Mouse (Mus musculus) spleen, adult 2 months (tissue): ENCODE data around the gene Pax5. TPM values are rescaled to one million over a fixed set of nuclear protein-coding genes. Genes with fewer than 3 reads are reported as not detected.
A peak's percentile ranks its signal among the peaks of the same experiment; 100 is the strongest.

Source experiments
- DNase-seq, 2 experiments: peaks; one replicate each; pipeline versions ENCODE4 v3.0.0 to v3.0.0-alpha.2; 2012 to 2021; ENCODE audit warnings: low spot score in 2 of 2, low read depth in 1 of 2
- H3K27ac ChIP-seq: fragments of 200-500 bp; 2 replicates; pipeline ENCODE4 v1.5.1; 2012; ENCODE audit warnings: low read length, inconsistent platforms; ENCODE audit not compliant: insufficient read depth
- H3K27me3 ChIP-seq: fragments of 200-500 bp; 2 replicates; pipeline ENCODE4 v1.6.1; 2012; ENCODE audit warnings: mild to moderate bottlenecking, moderate library complexity, low read length, inconsistent platforms; ENCODE audit not compliant: control insufficient read depth, insufficient read depth
- H3K36me3 ChIP-seq: fragments of 200-500 bp; 2 replicates; pipeline ENCODE4 v1.6.1; 2012; ENCODE audit warnings: mild to moderate bottlenecking, low read length, inconsistent platforms; ENCODE audit not compliant: control insufficient read depth, insufficient read depth
- H3K4me1 ChIP-seq: fragments of 200-500 bp; 2 replicates; pipeline ENCODE4 v1.6.1; 2011; ENCODE audit warnings: inconsistent platforms; ENCODE audit not compliant: control insufficient read depth, insufficient read depth, insufficient read length
- H3K4me3 ChIP-seq: fragments of 200-500 bp; 2 replicates; pipeline ENCODE4 v1.5.1; 2011; ENCODE audit warnings: mild to moderate bottlenecking, inconsistent platforms; ENCODE audit not compliant: insufficient read depth, insufficient read length; ENCODE audit errors: extremely low read depth
- CTCF ChIP-seq: fragments of 200-500 bp; IDR thresholded peaks from 2 replicates; pipeline ENCODE4 v1.5.1; 2011; ENCODE audit warnings: mild to moderate bottlenecking, inconsistent platforms; ENCODE audit not compliant: insufficient read depth, insufficient read length, insufficient replicate concordance; ENCODE audit errors: extremely low read depth
- POLR2A ChIP-seq: fragments of 200-500 bp; IDR thresholded peaks from 2 replicates; pipeline ENCODE4 v1.6.1; 2011; ENCODE audit warnings: low read depth, low read length, inconsistent platforms
- WGBS: fragments of 180-500 bp; shearing (Covaris S2); methylation state at CpG from one replicate; pipeline ENCODE4 v1.1.7; 2018; 5-methylcytosine and 5-hydroxymethylcytosine counted together
- polyA plus RNA-seq: library from polyadenylated mRNA; depleted of rRNA; stranded (reverse); fragments of >200 nt; gene quantifications from 2 replicates; pipeline ENCODE4 v1.2.3, GENCODE M21; 2012

Gene Pax5
- polyA plus RNA-seq, 1 experiment = 131 TPM

DNA sequence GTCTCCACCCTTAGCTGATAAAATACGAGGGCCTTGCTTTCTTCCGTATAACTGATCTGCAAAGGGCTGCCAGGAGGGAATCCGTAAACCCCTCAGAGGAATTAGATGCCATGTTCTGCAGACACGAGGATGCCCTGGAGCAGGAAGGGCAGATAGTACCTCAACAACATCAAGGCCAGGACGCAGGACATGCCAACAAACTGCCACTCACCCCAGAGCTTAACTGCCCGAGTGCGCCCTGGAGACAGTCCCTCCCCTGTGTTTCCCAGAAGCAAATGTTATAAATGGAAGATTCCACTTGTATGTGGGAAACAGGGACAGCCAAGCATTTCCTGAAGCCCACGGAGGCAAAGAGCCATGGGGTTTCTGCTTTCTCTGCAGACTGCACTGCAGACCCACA lies 143.9 kb downstream of the Pax5 start:
- H3K27ac ChIP-seq = no peak overlapping the region
- no peaks in the 10 kb centered on the region for H3K27me3 ChIP-seq
- no peak for TF ChIP-seq POLR2A
- TF ChIP-seq CTCF = no peak
- no peak overlapping the region for H3K4me3 ChIP-seq
- H3K4me1 ChIP-seq = no peaks in the 10 kb centered on the region
- WGBS = 72% methylated on average over 8 of the region's 8 CpGs
- no peak for DNase-seq
- peaks cover 28% of the 10 kb centered on the region for H3K36me3 ChIP-seq

DNA sequence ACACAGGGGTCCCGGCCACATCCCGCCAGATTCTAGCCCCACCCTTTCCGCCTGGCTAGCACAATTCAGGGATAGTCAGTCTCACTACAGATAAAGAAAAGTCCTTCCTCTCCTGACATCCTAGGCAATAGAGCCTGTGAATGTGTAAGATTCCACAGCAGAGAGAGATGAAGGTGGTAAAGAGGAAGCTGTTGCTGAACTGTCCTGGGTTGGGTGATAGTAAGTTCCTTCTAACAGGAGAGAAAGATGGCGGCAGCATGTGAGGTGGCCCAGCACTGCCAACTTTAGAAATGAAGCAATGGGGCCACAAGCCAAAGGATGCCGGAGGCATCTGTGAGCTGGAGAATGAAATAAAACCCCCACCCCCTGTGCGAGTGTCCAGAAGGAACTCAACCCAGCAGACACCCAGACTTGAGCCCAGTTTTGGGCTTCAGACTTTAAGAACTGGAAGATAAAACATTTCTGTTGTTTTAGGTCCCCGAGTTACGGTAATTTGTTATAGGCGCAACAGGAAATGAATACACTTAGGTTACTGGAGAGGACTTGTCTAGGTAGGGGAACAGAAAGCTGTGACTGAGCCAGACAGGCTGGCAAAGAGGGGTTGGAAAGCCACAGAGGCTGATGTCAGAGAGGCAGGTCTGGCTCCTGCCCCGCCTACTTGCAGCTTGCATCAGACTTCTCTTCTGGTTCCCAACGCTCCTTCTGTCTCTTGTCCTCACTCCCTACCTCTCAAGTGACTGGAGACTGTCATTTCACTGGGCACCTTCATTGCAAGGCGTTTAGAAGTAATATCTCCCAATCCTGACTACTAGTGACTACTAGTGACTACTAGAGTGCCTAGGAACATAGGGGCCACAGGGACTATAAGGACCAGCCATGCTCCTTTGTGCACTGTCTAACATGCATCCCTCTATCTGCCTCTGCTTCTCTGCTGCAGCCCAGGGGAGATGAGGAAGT lies 144.9 kb downstream of the Pax5 start:
- H3K27ac ChIP-seq = no peak overlapping the region
- H3K4me1 ChIP-seq = no peaks in the 10 kb centered on the region
- H3K36me3 ChIP-seq = peaks cover 28% of the 10 kb centered on the region
- no peak for DNase-seq
- WGBS = 79% methylated on average over 12 of the region's 12 CpGs
- no peak overlapping the region for H3K4me3 ChIP-seq
- TF ChIP-seq POLR2A = no peak
- no peak for TF ChIP-seq CTCF
- H3K27me3 ChIP-seq = no peaks in the 10 kb centered on the region

DNA sequence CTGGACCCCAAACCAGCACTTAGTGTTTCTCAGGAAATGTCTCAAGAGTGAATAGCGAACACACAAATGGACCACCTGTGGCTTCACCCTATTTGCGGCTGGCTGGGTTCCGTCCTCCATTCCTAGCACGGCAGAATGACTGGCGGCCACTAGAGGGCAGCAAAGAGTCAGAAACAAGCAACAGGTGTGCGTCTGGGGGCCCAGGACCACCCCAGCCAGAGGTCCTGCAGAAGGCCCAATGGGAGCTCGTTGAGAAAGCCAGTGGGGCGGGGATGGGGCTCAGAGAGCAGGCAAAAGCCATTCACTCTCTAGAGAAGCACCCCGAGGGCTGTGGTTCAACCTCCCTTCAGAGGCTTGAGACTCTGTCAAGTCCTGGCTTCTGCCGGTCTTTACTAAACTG lies 145.7 kb downstream of the Pax5 start:
- H3K36me3 ChIP-seq = peaks cover 25% of the 10 kb centered on the region
- peak; percentile 35 to 66 for DNase-seq
- H3K4me3 ChIP-seq = no peak overlapping the region
- peak; percentile 72 for TF ChIP-seq CTCF
- TF ChIP-seq POLR2A = no peak
- H3K27me3 ChIP-seq = no peaks in the 10 kb centered on the region
- 12% methylated on average over 10 of the region's 10 CpGs for WGBS
- no peaks in the 10 kb centered on the region for H3K4me1 ChIP-seq
- H3K27ac ChIP-seq = no peak overlapping the region

DNA sequence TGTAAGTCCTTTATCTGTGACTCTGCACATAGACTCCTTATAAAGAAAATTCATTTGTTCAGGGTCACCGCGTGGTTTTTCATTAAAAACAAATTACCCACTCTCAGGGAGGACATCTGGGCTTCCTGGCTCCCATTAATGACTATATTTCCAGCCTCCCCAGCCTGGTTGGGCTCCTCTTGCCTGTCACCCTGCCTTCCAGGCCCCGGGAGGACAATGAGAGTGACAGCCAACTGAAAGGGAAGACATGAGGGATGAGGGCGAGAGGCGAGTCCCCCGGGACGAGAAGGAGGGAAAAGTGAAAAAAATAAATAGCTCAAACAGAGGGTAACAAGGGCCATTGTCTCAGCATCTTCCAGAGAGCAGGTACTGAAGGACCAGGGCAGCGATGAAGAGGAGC lies 149.3 kb downstream of the Pax5 start:
- H3K27me3 ChIP-seq = no peaks in the 10 kb centered on the region
- no peak overlapping the region for H3K27ac ChIP-seq
- no peak for TF ChIP-seq CTCF
- no peak for TF ChIP-seq POLR2A
- peaks cover 29% of the 10 kb centered on the region for H3K36me3 ChIP-seq
- WGBS = 80% methylated on average over 8 of the region's 8 CpGs
- no peak overlapping the region for H3K4me3 ChIP-seq
- H3K4me1 ChIP-seq = no peaks in the 10 kb centered on the region
- no peak for DNase-seq

DNA sequence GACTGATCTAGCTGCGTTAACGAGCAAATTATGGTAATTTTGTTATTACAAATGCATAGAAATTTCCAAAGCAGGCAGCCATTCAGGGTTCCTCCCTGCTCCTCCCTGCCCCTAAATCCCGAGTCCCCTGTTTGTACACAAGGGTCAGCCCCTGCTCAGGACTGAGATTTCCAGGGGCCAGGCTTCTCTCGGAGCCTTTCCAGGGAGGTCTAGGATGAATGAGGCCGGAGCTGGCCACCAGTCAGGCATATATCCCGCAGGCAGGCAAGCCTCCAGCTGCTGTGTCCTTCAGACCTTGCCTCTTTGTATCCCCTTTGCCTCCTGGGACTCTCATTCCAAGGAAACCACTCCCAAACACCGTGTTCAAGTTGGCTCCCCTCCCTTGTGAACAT lies 151.7 kb downstream of the Pax5 start:
- TF ChIP-seq CTCF (no peak), POLR2A (no peak)
- no peaks in the 10 kb centered on the region for H3K4me1 ChIP-seq
- H3K4me3 ChIP-seq = no peak overlapping the region
- 25% methylated on average over 7 of the region's 7 CpGs for WGBS
- H3K27ac ChIP-seq = no peak overlapping the region; the same call in 1 of the 2 replicates
- no peak for DNase-seq
- peaks cover 30% of the 10 kb centered on the region for H3K36me3 ChIP-seq
- H3K27me3 ChIP-seq = no peaks in the 10 kb centered on the region

DNA sequence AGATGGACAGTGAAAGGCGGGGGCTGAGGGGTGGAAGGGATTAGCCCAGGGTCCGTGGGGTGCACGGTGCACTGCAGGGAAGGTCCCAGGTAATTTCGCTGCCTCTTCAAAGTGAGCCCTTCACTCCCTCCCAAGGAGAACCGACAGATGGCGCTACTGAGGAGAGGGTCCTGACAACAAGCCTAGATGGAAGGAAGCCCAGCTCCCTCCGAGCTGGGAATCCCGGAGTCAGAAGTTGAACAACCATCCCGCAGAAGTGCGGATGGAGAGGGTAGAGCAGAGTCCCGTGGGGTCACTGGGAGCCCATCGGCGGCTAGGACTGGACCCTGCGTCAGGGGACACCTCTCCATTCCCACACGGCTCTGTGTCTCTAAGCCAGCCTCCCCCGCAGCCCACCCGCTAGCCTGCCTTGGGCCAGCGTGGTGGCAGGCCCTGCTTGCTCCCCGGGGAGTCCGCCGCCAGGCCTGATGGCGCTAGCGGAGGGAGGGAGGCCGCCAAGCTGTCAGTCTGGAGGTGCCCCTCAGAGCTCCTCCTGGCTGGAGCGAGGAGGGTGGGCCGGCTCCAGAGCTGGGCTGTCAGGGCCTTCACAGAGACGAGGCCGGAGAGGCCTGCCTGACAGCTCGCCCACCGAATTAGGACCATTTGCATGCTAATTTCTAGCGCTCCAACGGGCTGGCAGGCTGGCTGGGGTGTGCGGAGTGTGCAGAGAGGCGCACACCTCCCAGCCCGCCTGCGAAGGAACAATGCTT lies 152.3 kb downstream of the Pax5 start:
- DNase-seq = no peak
- no peak for TF ChIP-seq POLR2A
- no peak for TF ChIP-seq CTCF
- Histone ChIP-seq H3K36me3 (peaks cover 30% of the 10 kb centered on the region), H3K4me3 (no peak overlapping the region), H3K27ac (no peak overlapping the region), H3K4me1 (no peaks in the 10 kb centered on the region), H3K27me3 (no peaks in the 10 kb centered on the region)
- WGBS = 37% methylated on average over 36 of the region's 36 CpGs
